Mouse (Mus musculus) liver, embryonic 14 days (tissue): ENCODE measurements around the gene AC129217.1. TPM values are rescaled to one million over a fixed set of nuclear protein-coding genes. Genes with fewer than 3 reads are reported as not detected.

ENCODE experiments used
- polyA plus RNA-seq: library from polyadenylated mRNA; depleted of rRNA; stranded (reverse); fragments of >200 nt; gene quantifications from 2 replicates; pipeline ENCODE4 v1.2.3, GENCODE M21; 2012; rRNA removed

AC129217.1 gene
- polyA plus RNA-seq, result 1.3 and 1.5 TPM in 2 replicates

GRCm38 (mm10) chr19:8829660-8830059, at the start of gene AC129217.1:
AC129217.1 (plus strand) TSS chr19:8829773.

DNA sequence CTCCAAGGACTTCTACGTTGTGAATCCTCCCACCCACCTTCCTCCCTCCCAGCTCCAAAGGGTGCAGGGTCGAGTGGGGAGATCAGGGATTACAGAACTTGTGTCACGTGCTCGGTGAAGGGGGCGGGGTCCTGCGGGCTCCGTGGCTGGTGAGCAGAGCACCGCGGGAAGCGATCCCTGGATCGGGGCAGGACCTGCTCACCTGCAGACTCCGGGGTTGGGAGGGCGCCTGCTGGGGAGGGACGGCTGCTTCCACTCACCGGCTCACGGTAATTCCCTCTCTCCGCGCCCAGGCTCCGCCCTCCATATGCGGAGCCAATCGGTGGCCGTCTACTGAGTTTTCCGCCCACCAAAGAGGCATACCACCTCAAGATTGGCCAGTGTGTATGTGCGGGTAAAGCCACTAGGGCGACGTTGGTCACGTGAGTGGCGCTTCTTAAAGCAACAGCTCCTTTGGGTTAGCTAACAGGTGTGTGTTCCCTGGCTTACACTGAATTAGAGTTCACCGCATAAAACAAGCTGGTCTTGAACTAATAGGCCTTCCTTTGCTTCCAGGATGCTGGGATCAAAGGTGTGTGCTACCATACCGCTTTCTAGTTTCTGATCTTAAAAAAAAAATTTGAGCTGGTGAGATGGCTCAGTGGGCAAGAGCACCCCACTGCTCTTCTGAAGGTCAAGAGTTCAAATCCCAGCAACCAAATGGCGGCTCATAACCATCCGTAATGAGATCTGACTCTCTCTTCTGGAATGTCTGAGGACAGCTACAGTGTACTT, 43.4 kb upstream of the AC129217.1 start, which contains the start of gene Taf6l:
Taf6l (minus strand) TSS at position 410 of the 774 bp plus-strand sequence.

DNA sequence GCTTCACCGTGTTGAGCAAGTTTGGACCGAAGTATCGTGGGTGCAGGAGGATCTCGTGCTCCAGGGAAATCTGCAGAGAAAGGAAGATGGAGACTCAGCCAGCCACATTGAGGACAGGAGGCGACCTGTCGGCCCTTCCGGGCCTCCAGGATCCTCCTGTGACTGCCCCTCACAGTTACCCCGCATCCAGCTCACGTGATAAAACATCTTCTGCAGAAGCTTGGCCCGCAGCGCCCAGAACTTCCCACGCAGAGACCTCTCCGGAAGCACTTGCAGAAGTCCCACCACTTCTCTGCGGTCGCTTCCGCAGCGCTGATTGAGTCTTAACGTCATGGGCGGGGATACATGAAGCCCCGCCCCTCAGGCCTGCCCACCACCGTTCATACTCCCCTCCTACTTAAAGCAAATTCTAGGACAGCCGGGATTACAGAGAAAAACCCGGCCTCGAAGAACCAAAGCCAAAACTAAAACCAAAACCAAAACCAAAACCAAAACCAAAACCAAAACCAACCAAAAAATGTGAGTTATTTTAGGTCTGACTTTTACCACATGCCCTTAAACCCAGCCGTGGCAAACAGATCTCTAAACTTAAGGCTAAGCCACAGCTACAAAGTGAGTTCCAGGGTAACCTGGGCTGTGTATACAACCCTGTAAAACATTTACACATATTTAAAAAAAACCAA, 31.2 kb upstream of the AC129217.1 start, which contains the start of gene Polr2g:
Polr2g (minus strand) TSS at position 314 of the 683 bp plus-strand sequence.

GRCm38 (mm10) chr19:8802130-8802821, 27.3 kb upstream of the AC129217.1 start, which contains the start of gene Zbtb3:
Zbtb3 (plus strand) TSS chr19:8802555.

GRCm38 (mm10) chr19:8818801-8819595, 10.6 kb upstream of the AC129217.1 start, which contains the start of gene Ttc9c:
Ttc9c (minus strand) TSS chr19:8819333.

DNA sequence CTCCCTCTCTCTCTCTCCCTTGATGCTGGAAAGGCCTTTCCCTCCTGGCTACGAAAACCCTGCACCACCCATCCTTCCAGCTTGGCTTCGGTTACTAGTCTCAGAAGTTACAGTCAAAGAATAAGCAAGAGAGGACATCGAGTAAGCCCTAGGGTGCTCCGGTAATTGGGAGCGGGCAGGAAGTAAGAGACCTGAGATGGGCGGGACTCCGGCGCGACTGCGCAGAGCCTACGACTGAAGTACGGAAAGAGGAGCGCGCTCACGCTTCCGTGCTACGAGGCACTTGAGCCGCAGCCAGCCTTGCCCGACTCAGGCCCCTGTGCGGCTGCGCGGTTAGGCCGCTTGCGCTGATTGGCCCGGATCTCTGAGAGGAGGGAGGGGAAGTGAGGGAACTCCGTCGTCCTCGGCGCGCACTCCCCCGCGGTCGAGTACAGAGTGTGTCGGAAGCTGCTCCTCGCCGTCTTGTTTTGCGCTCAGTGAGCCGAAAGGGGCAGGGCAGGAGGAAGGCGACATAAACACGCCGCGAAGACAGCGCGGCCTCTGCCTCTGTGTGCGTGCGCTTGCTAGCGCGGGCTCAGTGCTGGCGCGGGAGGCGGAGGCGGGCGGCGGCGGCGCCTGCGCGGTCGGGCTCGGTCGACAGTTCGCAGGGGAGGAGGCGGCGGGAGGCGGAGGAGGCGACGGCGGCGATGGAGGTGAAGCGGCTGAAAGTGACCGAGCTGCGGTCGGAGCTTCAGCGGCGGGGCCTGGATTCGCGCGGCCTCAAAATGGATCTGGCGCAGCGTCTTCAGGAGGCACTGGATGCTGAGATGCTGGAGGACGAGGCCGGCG, 9.8 kb upstream of the AC129217.1 start, which contains the start of gene Hnrnpul2:
Hnrnpul2 (plus strand) TSS at position 415 of the 828 bp plus-strand sequence.

GRCm38 (mm10) chr19:8837251-8837791, 7.7 kb downstream of the AC129217.1 start, which contains the start of gene Bscl2:
Bscl2 (plus strand) TSS chr19:8837467.

GRCm38 (mm10) chr19:8839103-8839907, 9.7 kb downstream of the AC129217.1 start, which contains the start of gene Gng3:
Gng3 (minus strand) TSS chr19:8839194.

DNA sequence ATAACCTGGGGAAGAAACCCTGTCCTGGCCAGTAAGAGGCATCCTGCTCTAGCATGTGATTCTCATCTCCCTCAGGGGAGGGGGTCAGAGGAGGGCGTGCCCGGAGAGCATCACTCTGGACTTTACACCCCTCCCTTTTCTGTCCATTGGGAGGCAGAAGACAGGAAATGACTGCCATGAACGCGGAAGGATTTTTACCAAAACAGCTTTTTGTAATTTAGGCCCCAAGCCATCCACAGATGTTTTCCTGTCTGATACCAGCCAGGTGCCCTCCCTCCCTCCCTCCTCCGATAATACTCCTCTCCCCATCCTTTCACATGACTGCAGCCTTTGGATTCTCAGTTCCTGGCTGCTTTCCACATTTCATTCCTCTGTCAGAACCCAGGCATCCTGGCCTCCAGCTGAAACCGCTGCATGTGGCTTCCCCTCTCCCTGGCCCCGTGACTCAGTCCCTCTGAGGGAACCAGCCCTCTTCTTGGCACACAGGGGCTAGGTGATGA, 20.9 kb downstream of the AC129217.1 start, which contains the start of gene Lrrn4cl:
Lrrn4cl (plus strand) TSS at position 367 of the 500 bp plus-strand sequence.

GRCm38 (mm10) chr19:8871267-8872186, 42.0 kb downstream of the AC129217.1 start, which contains the start of gene Ubxn1:
Ubxn1 (plus strand) TSS chr19:8871496.

DNA sequence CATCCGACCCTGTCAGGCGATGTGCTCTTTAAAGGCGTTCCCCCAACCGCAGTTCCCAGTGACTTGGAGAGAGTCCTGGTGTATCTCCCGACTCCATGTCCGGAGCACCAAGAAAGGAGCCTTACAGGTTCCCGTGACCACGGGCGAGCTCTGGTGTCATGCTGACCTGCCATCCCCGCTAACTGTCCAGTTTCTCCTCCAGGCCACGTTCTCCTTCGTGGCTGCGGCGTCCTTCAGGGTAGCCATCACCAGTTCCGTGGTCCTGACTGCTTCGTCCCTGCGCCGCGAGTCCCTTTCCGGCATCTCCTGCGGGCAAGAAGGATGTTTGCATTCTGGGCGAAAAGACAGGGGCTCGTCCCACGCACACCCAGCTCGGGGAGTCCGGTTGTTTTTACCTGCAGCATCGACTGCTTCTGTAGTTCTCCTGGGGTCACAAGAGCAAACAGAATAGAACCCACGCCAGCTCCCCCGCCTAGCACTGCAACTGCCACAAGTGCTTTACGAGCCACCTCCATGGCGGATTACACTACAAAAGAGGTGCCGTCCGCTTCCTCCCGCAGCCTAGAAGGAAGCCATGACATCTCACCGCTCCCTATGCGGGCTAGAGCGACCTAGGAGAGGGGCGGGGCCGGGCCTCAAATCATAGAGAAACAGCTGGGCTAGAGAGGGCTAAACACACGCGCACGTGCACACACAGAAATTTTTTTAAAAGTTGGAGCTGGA, 50.9 kb downstream of the AC129217.1 start, which contains the start of gene Uqcc3:
Uqcc3 (minus strand) TSS at position 613 of the 723 bp plus-strand sequence.

GRCm38 (mm10) chr19:8883616-8884015, 54.0 kb downstream of the AC129217.1 start, which contains the start of the genes Lbhd1 and Gm49403:
Lbhd1 (plus strand) TSS chr19:8883732.
Gm49403 (plus strand) TSS chr19:8883930.

GRCm38 (mm10) chr19:8888511-8889385, 59.2 kb downstream of the AC129217.1 start, which contains the start of the genes 1810009A15Rik and Gm49416:
1810009A15Rik (plus strand) TSS chr19:8888853.
Gm49416 (plus strand) TSS chr19:8888926.

